Mouse (Mus musculus) heart, embryonic 13.5 days (tissue): ENCODE data around the gene Gm10647. TPM values are rescaled to one million over a fixed set of nuclear protein-coding genes. Genes with fewer than 3 reads are reported as not detected.
"Not testable (repeated sequence)": the region's sequence is repeated elsewhere in the genome, so short reads cannot be mapped to it uniquely, and the experiment has no call there.

Experiments used
- ATAC-seq: fragments of 200-750 bp; cut with Nextera tagmentation; 2 replicates; pipeline ENCODE4 v1.8.0; 2017; ENCODE audit warnings: moderate TSS enrichment; ENCODE audit not compliant: insufficient number of reproducible peaks, low FRiP score, low TSS enrichment; ENCODE audit errors: extremely low read depth
- H3K27ac ChIP-seq: fragments of 300-500 bp; sonication (generic); replicated peaks from 2 replicates; pipeline ENCODE4 v1.5.1; 2015; ENCODE audit warnings: moderate library complexity, mild to moderate bottlenecking, inconsistent platforms
- H3K27me3 ChIP-seq: fragments of 300-500 bp; sonication (generic); replicated peaks from 2 replicates; pipeline ENCODE4 v1.6.1; 2015; ENCODE audit warnings: mild to moderate bottlenecking, inconsistent platforms
- H3K36me3 ChIP-seq: fragments of 300-500 bp; sonication (generic); 2 replicates; pipeline ENCODE4 v1.6.1; 2015; ENCODE audit warnings: mild to moderate bottlenecking, inconsistent platforms
- H3K4me1 ChIP-seq: fragments of 300-500 bp; sonication (generic); 2 replicates; pipeline ENCODE4 v1.6.1; 2015; ENCODE audit warnings: inconsistent platforms
- H3K4me2 ChIP-seq: fragments of 300-500 bp; sonication (generic); 2 replicates; pipeline ENCODE4 v1.6.1; 2015; ENCODE audit warnings: inconsistent platforms, mild to moderate bottlenecking, moderate library complexity
- H3K4me3 ChIP-seq: fragments of 300-500 bp; sonication (generic); 2 replicates; pipeline ENCODE4 v1.5.1; 2015; ENCODE audit warnings: moderate library complexity, mild to moderate bottlenecking, inconsistent platforms
- H3K9ac ChIP-seq: fragments of 300-500 bp; sonication (generic); 2 replicates; pipeline ENCODE4 v1.6.1; 2015; ENCODE audit warnings: inconsistent platforms, mild to moderate bottlenecking, moderate library complexity
- H3K9me3 ChIP-seq: fragments of 300-500 bp; sonication (generic); 2 replicates; pipeline ENCODE4 v1.6.1; 2016; ENCODE audit warnings: inconsistent platforms
- WGBS: fragments of 180-500 bp; shearing (Covaris S2); methylation state at CpG from one replicate; pipeline ENCODE4 v1.1.7; 2015; ENCODE audit warnings: mixed read lengths; 5-methylcytosine and 5-hydroxymethylcytosine counted together
- polyA plus RNA-seq: library from polyadenylated mRNA; unstranded; fragments of >200 nt; fragmentation: Nextera tagmentation; extraction: Ambion mirVana; gene quantifications from 2 replicates; pipeline ENCODE4 v1.2.1, GENCODE M21; 2015

Gene Gm10647
- polyA plus RNA-seq, 1 experiment from 2014 or later: 0.48 TPM

DNA sequence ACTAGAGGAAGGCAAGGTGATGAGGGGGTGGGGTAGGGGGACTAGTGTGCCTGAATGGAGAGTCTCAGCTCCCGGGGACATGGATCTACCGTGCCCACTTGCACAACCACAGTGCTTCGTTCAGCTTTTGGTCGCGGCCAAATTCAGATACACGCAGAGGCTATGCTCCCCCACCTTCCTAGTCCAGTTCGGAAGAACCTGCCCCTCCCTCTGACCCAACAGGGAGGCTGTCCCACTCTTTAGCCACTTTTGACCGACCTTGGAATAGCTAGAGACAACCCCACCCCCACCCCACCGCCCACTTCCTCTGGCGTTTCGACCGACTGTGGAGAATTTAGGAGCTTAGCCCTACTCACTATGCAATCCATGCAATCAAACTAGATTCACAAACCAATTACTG, 5.1 kb downstream of the Gm10647 start:
- 32% methylated on average over 12 of the region's 12 CpGs for WGBS
- peak overlapping the region; percentile 8 for H3K9ac ChIP-seq
- H3K27me3 ChIP-seq: peaks cover 21% of the 10 kb centered on the region
- no peak for ATAC-seq
- no peaks in the 10 kb centered on the region for H3K36me3 ChIP-seq
- H3K27ac ChIP-seq: no peak overlapping the region
- H3K4me1 ChIP-seq: peaks cover 11% of the 10 kb centered on the region
- H3K9me3 ChIP-seq: no peaks in the 10 kb centered on the region
- 0 out of 2 replicates have a peak overlapping the region, but pooled peaks have one; percentile 13 for H3K4me3 ChIP-seq
- peak overlapping the region; percentile 53 for H3K4me2 ChIP-seq

DNA sequence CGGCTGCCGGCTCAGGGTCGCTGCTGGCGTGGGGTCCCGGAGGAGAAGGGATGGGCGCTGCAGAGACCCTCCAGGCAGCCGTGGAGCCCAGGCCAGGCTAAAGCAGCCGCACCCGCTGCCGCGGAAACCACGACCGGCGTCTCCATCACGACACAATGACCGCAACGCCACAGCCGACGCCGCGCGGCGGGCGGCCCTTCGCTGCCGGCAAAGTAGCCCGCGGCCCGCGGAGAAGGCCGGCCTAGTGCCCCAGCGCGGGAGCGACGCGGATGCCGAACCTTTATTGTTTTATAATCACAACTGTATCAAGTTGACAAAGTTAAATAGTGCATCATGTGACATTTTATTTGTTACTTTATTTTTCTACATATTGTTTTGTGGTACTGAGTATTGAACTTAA, 9.1 kb downstream of the Gm10647 start:
- peak overlapping the region; percentile 61 for H3K9ac ChIP-seq
- ATAC-seq: not testable (repeated sequence)

DNA sequence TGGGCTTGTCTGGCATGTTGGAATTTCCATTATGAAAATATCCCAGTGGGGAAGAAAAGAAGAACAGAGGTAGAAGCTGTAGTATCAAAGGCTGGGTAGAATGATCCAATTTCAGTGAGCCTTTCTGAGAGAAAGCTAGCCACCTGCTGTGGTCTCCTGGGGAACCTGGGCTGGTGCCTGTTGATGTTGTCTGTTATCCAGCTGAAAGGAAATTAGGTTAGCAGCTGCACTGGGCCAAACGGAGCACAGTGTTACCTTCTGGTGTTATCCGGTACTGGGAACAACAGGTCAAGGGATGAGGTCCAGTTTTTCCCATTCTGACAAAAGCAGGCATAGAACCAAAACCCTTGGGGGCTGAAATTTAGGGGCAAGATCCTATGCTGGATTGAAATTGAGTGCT, 16.6 kb downstream of the Gm10647 start:
- WGBS: 29% methylated on average over 2 of the region's 2 CpGs
- Histone ChIP-seq H3K4me3 (no peak overlapping the region), H3K27me3 (peaks cover 3% of the 10 kb centered on the region; the same call in 1 of the 2 replicates), H3K9ac (no peak overlapping the region), H3K27ac (no peak overlapping the region), H3K9me3 (no peaks in the 10 kb centered on the region), H3K4me2 (no peak overlapping the region), H3K36me3 (no peaks in the 10 kb centered on the region), H3K4me1 (no peaks in the 10 kb centered on the region)
- no peak for ATAC-seq

More for the DNA sequence above, 9.1 kb downstream of the Gm10647 start:
- H3K4me3 ChIP-seq: peak overlapping the region; percentile 47
- not testable (repeated sequence) for H3K27ac ChIP-seq, H3K36me3 ChIP-seq, H3K9me3 ChIP-seq
- 5% methylated on average over 33 of the region's 37 CpGs for WGBS
- H3K4me2 ChIP-seq: peak overlapping the region; percentile 67
- peaks cover 11% of the 10 kb centered on the region for H3K4me1 ChIP-seq
- H3K27me3 ChIP-seq: peaks cover 32% of the 10 kb centered on the region

GRCm38 (mm10) chr9:66820996-66821395, 24.2 kb downstream of the Gm10647 start:
- ATAC-seq: no peak
- no peak overlapping the region for H3K4me2 ChIP-seq
- H3K27ac ChIP-seq: no peak overlapping the region
- H3K9me3 ChIP-seq: no peaks in the 10 kb centered on the region
- no peak overlapping the region for H3K4me3 ChIP-seq
- no peaks in the 10 kb centered on the region for H3K36me3 ChIP-seq
- H3K4me1 ChIP-seq: peaks cover 10% of the 10 kb centered on the region; the same call in 1 of the 2 replicates
- no peak overlapping the region for H3K9ac ChIP-seq
- 58% methylated on average over 5 of the region's 5 CpGs for WGBS
- no peaks in the 10 kb centered on the region for H3K27me3 ChIP-seq

GRCm38 (mm10) chr9:66822255-66822654, 25.4 kb downstream of the Gm10647 start:
- ATAC-seq, H3K9me3 ChIP-seq, H3K27me3 ChIP-seq, H3K4me3 ChIP-seq, H3K9ac ChIP-seq, H3K4me1 ChIP-seq, H3K36me3 ChIP-seq, H3K4me2 ChIP-seq, H3K27ac ChIP-seq: not testable (repeated sequence)
- no CpG with 5 or more reads among the region's 5 CpGs for WGBS

- Histone ChIP-seq H3K9ac (no peak overlapping the region), H3K4me1 (peaks cover 8% of the 10 kb centered on the region; the same call in 1 of the 2 replicates), H3K4me2 (no peak overlapping the region), H3K27me3 (no peaks in the 10 kb centered on the region), H3K27ac (no peak overlapping the region), H3K36me3 (no peaks in the 10 kb centered on the region), H3K9me3 (no peaks in the 10 kb centered on the region), H3K4me3 (no peak overlapping the region)
- WGBS: 40% methylated on average over 1 of the region's 1 CpGs
- ATAC-seq: no peak
These were observed 29.2 kb downstream of the Gm10647 start for GRCm38 (mm10) chr9:66825990-66826389.

DNA sequence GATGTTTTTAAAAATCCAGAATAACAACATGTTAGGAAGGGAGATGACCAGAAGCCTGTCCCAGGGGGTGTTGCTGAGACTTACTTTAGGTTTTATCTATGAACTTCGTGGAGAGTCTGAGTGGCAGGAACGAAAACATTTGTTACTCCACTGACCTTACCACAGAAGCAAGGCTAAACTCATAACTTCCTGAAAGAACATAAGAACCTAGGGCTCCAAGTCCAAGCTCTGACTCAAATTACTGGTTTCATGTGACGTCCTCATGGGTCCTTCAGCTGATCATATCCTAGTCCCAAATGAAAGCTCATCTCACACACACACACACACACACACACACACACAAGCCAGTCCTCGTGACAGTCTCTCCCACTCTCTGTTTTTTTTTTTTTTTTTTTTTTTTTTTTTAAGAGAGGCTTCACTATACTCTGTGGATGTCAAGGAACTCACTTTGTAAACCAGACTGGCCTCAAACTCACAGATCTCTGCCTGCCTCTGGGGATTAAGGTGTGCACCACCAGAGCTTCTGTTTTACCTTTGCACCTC, 35.6 kb downstream of the Gm10647 start:
- no peaks in the 10 kb centered on the region for H3K36me3 ChIP-seq
- ATAC-seq: no peak
- no peak overlapping the region for H3K9ac ChIP-seq
- WGBS: 50% methylated on average over 4 of the region's 4 CpGs
- H3K9me3 ChIP-seq: no peaks in the 10 kb centered on the region
- 0 out of 2 replicates have a peak, but pooled peaks cover 5% of the 10 kb centered on the region for H3K27me3 ChIP-seq
- no peak overlapping the region for H3K4me3 ChIP-seq
- peaks cover 17% of the 10 kb centered on the region for H3K4me1 ChIP-seq
- H3K4me2 ChIP-seq: no peak overlapping the region
- no peak overlapping the region for H3K27ac ChIP-seq

GRCm38 (mm10) chr9:66833851-66834250, 37.0 kb downstream of the Gm10647 start:
- Histone ChIP-seq H3K9ac (peak overlapping the region; percentile 73), H3K36me3 (no peaks in the 10 kb centered on the region), H3K4me1 (peaks cover 17% of the 10 kb centered on the region), H3K27ac (no peak overlapping the region), H3K9me3 (no peaks in the 10 kb centered on the region), H3K4me2 (peak overlapping the region; percentile 100), H3K27me3 (0 out of 2 replicates have a peak, but pooled peaks cover 5% of the 10 kb centered on the region), H3K4me3 (peak overlapping the region; percentile 69)
- WGBS: 25% methylated on average over 7 of the region's 7 CpGs
- no peak for ATAC-seq

DNA sequence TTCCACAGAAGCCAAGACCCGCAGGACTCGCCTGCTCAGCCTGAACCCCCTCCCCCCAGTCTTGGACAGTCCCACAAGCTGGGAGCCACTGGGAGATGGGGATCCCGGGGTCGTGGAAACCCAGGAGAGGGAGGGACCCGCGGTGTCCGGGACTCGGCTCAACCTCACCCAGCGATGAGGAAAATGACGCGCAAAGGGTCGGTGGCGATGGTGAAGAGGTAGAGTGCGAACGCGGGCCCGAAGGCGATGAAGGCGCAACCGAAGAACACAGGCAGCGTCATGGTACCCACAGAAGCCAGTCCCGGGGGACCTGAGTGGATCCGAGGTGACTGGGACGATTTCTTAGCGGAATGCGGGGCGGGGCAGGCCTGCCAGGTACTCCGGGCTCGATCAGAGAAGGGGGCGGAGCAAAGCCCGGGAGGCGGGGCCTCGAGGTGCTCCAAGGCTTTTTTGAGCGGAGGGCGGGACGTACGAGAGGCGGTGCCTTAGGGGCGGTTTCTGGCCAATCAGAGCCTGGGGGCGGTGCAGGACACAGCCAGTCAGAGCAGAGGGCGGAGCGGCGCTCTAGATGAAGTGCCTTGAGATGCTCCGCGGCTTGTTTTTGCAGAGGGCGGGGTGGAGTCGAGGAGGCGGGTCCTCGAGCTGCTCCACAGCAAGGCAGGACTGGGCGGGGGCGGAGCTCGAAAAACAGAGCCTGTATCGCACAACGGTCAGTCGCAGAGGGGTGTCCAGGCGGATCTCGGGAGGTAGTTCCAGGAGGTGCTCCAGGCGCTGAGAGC, 37.7 kb downstream of the Gm10647 start, which contains the start of gene Aph1c:
Aph1c (minus strand) TSS at position 409 of the 779 bp plus-strand sequence.
- peak within 1 kb of the TSS; percentile 69 for H3K4me3 ChIP-seq
- H3K27ac ChIP-seq: no peak within 1 kb of the TSS
- under 1% methylated on average over 58 of the region's 58 CpGs for WGBS
- H3K27me3 ChIP-seq: 0 out of 2 replicates have a peak, but pooled peaks cover 5% of the 10 kb centered on the region
- H3K4me2 ChIP-seq: peak within 1 kb of the TSS; percentile 100
- no peaks in the 10 kb centered on the region for H3K9me3 ChIP-seq
- peak within 1 kb of the TSS; percentile 77 for H3K9ac ChIP-seq
- peak; percentile 100 for ATAC-seq
- peaks cover 17% of the 10 kb centered on the region for H3K4me1 ChIP-seq
- no peaks in the 10 kb centered on the region for H3K36me3 ChIP-seq

DNA sequence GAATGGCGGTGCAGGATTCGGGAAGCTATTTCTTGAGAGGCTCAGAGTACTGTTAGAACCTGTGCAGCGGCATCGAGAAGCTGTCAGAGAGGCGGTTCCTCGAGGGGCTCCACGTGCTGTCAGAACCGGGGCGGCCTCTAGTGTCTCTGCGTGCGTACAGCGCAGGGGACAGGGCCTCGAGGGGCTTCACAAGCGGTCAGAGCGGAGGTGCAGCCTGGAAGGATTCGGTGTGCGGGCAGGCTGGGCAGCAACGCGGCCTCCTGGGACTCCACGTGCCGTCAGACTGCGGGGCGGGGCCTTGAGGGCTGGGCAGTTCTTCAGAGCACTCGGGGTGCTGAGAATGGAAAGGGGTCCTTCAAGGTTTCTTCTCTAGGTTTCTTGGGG, 38.2 kb downstream of the Gm10647 start:
- peak; percentile 22 for ATAC-seq

DNA sequence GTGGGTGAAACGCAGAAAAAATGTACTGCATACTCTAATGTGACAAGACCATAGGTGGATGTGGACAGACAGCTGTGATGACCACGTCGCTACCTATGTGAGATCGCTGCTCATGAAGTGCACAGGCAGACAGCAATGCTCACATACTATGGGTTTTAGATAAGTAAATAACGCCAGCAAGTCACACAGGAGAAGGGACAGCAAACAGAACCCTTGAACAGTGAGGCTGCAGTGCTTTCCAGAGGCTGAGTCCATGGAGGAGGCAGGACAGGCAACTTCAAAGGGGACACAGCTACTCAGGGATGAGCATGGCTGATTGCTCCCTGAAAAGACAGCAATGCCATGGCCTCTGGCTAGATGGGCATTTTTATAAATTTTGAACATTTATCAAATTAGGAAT, 50.0 kb downstream of the Gm10647 start:
- no peak overlapping the region for H3K9ac ChIP-seq
- H3K4me1 ChIP-seq: peaks cover 15% of the 10 kb centered on the region
- 89% methylated on average over 5 of the region's 5 CpGs for WGBS

More for the DNA sequence above, 38.2 kb downstream of the Gm10647 start:
- H3K27me3 ChIP-seq: 0 out of 2 replicates have a peak, but pooled peaks cover 5% of the 10 kb centered on the region
- no peaks in the 10 kb centered on the region for H3K9me3 ChIP-seq
- peaks cover 17% of the 10 kb centered on the region for H3K4me1 ChIP-seq
- H3K4me2 ChIP-seq: peak overlapping the region; percentile 100
- WGBS: 0% methylated on average over 24 of the region's 24 CpGs
- no peak overlapping the region for H3K27ac ChIP-seq
- peak overlapping the region; percentile 69 for H3K4me3 ChIP-seq
- H3K9ac ChIP-seq: peak overlapping the region; percentile 77
- no peaks in the 10 kb centered on the region for H3K36me3 ChIP-seq

More for the DNA sequence above, 50.0 kb downstream of the Gm10647 start:
- Histone ChIP-seq H3K4me2 (no peak overlapping the region), H3K9me3 (no peaks in the 10 kb centered on the region), H3K36me3 (peaks cover 43% of the 10 kb centered on the region), H3K27me3 (no peaks in the 10 kb centered on the region), H3K27ac (no peak overlapping the region), H3K4me3 (no peak overlapping the region)
- ATAC-seq: no peak
